Mouse (Mus musculus) spleen, adult 2 months (tissue): ENCODE data around the gene Ntm.

Experiments used
- CTCF ChIP-seq: fragments of 200-500 bp; IDR thresholded peaks from 2 replicates; pipeline ENCODE4 v1.5.1; 2011; ENCODE audit warnings: mild to moderate bottlenecking, inconsistent platforms; ENCODE audit not compliant: insufficient read depth, insufficient read length, insufficient replicate concordance; ENCODE audit errors: extremely low read depth
- POLR2A ChIP-seq: fragments of 200-500 bp; IDR thresholded peaks from 2 replicates; pipeline ENCODE4 v1.6.1; 2011; ENCODE audit warnings: low read depth, low read length, inconsistent platforms

DNA sequence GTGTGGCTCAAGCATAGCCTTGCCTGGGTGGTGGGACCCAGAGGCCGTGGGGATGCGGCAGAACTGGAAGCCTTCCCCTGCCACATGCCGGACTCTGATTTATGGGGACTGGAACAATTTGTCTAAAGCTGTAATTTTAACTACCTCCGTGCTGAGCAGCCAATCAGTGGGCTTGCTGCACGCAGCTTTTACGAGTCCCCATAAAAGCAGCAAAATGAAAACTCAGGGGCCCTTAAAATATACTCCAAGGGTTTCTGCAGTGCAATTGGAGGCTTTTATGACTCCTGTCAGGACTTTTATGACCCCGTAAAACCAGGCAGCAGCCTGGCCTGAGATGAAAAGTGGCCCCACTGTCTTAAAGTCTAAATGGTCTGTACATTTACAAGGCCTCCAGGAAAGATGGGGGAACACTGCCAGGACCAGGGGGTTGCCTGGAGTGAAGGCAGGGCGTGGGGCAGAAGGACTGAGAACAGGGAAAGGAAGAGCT lies 644.2 kb downstream of the Ntm start:
- TF ChIP-seq CTCF (no peak), POLR2A (no peak)
